Mouse (Mus musculus) inflammation-experienced regulatory T-cells, adult 16 weeks (primary cell): ENCODE results near the gene Adm2. TPM values are rescaled to one million over a fixed set of nuclear protein-coding genes. Genes with fewer than 3 reads are reported as not detected.

ENCODE experiments used
- polyA plus RNA-seq: library from polyadenylated mRNA; unstranded; fragments of 100-300 nt; shearing (Covaris generic); gene quantifications from one replicate; pipeline ENCODE4 v1.2.1, GENCODE M21; 2017

Adm2 gene
- not detected for polyA plus RNA-seq

DNA sequence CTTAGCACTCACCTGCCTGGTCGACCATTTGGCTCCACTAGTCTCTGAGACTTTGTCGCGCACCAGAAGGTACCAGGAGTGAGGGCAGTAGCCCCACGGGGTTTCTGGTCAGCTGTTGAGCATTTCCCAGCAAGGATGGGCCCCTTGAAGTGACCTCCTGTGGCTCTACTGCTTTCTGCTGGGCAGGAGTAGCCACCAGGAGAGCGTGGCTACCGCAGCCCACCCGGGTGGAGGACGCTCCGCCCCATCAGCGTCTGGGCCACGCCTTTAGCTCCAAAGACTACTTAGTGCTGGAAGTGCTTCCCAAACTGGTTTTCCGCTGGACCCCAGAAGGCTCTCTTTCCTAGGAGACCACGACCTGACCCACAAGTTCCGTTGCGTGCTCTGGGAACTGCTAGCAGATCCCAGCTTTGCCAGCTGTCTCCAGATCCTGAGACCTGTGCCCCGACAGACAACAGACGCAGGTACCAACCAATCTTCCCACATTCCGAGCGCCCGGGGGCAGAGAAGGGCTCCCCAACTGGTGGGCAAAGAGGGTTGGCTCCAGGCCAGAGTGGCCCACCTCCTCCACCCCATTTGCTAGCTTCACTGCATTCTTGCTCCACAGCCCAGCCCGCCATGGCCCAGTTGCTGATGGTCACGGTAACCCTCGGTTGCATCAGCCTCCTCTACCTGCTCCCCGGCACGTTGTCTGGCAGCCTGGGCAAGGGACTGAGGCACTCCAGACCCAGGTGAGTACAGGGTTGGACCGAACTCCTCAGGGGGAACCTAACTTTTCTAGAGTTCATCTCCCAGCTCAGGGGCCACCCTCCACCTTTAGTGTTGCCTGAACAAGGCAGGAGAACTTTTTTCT is at the start of gene Adm2:
Gene Adm2, plus strand, starts transcription at position 51 of the 853 bp plus-strand sequence.

DNA sequence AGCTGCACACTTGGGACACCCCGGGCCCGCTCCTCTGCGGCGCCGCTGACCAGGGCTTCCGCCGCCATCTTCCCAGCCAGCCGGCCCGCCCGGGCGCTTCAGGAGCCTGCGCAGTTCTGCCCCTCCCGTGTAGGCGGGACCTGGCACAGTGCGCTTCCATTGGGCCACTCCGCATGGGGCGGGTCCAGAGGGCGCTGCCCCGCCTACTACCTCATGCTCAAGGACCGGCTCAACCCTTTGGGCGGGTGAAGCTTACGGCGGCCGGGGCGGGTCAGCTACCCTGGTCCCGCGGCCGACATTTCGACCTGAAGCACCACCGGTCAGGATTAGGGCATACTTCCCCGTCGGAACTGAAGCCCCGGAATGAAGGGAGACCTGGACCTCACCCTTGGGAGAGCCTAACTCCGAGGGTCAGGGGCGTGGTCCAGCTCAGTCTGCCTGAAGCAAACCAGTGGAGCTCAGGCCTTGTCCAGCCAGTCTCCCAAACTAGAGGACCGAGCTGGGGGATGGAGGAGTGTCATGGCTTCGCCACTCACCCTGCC is 7.3 kb upstream of the Adm2 start, which contains the start of gene Sbf1:
Gene Sbf1, minus strand, starts transcription at position 122 of the 542 bp plus-strand sequence.

DNA sequence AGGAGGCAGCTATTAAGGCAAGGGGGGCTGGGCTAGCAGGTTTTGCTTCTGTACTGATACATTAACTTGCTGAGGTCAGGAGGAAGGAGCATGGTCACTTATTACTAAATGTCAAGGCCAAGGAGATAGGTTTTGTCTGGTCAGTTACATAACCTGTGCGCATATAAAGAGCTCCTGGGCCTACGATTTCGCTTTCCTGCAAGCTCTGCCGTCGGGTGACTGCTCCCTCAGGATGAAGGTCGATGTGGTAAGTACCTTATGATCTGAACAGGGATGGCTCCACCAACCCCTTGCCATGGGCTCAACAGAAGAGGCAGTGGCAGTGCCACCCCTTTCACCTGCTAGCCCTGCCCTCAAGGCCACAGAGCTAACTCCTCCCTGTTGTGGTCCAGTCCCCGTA is 11.8 kb downstream of the Adm2 start, which contains the start of gene Miox:
Gene Miox, plus strand, starts transcription at position 128 of the 400 bp plus-strand sequence.

DNA sequence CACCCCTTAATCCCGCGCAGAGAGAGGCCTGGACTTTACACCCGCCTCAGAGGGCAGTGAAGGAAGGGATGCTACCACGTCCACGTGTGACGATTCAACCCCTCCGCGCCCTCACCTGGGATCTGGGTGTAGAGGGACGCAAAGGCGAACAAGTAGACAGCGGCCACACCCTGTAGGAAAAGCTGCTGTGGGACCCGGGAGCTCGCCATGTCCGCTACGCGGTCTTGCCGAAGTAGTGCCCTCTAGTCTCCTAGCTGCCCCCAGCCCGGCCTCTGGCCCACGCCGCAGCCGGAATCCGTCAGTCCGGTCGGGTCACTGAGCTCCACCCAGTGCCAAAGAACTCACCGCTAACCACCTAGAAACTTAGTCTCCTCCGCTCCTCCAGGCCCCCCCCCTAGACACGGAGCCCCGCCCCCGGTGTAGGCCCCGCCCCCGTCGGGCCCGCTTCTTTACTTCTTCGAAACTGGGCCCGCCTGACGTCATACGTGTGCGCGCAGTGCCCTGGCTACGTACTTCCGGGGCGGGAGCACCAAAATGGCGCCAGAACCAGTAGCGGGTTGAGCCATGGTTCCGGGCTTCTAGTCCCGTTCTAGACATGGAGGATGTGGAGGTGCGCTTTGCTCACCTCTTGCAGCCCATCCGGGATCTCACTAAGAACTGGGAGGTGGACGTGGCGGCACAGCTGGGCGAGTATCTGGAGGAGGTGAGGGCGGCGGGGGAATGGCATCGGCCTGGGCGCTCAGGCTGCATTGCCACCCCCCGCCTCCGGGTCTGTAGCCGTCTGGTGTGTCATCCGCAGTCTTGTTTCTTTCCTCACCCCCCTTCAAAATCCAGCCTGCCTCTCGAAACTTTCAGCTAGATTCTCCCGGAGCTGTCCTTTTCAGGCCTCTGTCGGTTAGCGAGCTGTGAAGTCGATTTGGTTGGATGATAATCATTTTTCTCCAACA is 33.0 kb downstream of the Adm2 start, which contains the start of the genes Lmf2 and Ncaph2:
Gene Lmf2, minus strand, starts transcription at position 419 of the 947 bp plus-strand sequence.
Gene Ncaph2, plus strand, starts transcription at position 479 of the 947 bp plus-strand sequence.

DNA sequence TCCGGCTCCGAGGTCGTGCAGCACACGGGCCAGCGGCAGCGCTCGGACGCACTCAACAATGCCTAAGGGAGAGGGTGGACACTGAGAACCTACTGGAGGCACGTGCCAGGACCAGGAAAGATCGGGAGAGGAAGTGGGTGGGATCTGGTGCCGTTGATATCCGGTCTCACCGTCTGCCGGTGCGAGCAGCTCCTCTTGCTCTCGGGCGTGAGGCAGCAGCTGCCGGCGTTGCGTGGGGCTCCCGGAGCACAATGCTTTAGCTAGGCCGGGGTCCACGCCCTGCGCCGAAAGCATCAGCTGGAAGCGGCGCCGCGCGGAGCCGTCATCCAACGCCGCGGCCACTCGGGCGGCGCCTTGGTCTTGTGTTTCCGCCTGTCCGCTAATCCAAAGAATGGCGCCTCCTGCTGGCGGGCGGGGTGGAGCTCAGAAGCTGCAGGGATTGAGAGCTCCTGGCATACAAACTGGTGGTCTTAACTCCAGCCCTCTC is 51.3 kb downstream of the Adm2 start, which contains the start of gene Sco2:
Gene Sco2, minus strand, starts transcription at position 85 of the 487 bp plus-strand sequence.

Other genes starting within 250 kb of the Adm2 start
- 69.7 TPM for gene Trabd, start 247.6 kb upstream of the Adm2 start, polyA plus RNA-seq
- gene Selenoo, start 233.6 kb upstream of the Adm2 start, polyA plus RNA-seq: 6.0 TPM
- 35.9 TPM for gene Tubgcp6, start 199.6 kb upstream of the Adm2 start, polyA plus RNA-seq
- gene Hdac10, start 194.0 kb upstream of the Adm2 start, polyA plus RNA-seq: 77.6 TPM
- 10.2 TPM for gene Mapk12, start 182.0 kb upstream of the Adm2 start, polyA plus RNA-seq
- 54.8 TPM for gene Mapk11, start 173.1 kb upstream of the Adm2 start, polyA plus RNA-seq
- 6.9 TPM for gene Plxnb2, start 141.9 kb upstream of the Adm2 start, polyA plus RNA-seq
- gene Dennd6b, start 126.2 kb upstream of the Adm2 start, polyA plus RNA-seq: 52.0 TPM
- 6.3 TPM for gene Ppp6r2, start 111.2 kb upstream of the Adm2 start, polyA plus RNA-seq
- 78.2 TPM for gene Sbf1, start 7.4 kb upstream of the Adm2 start, polyA plus RNA-seq
- gene Miox, start 11.7 kb downstream of the Adm2 start, polyA plus RNA-seq: not detected
- gene Lmf2, start 32.9 kb downstream of the Adm2 start, polyA plus RNA-seq: 77.8 TPM
- gene Ncaph2, start 33.0 kb downstream of the Adm2 start, polyA plus RNA-seq: 198 TPM
- 6.4 TPM for gene Sco2, start 51.1 kb downstream of the Adm2 start, polyA plus RNA-seq
- 1.0 TPM for gene Tymp, start 54.3 kb downstream of the Adm2 start, polyA plus RNA-seq
- 1.1 TPM for gene Odf3b, start 56.6 kb downstream of the Adm2 start, polyA plus RNA-seq
- gene Klhdc7b, start 62.2 kb downstream of the Adm2 start, polyA plus RNA-seq: 0.29 TPM
- not detected for gene Syce3, start 87.8 kb downstream of the Adm2 start, polyA plus RNA-seq
- 0.49 TPM for gene Cpt1b, start 103.1 kb downstream of the Adm2 start, polyA plus RNA-seq
- 6.1 TPM for gene C730034F03Rik, start 106.9 kb downstream of the Adm2 start, polyA plus RNA-seq
- gene Gm44502, start 107.0 kb downstream of the Adm2 start, polyA plus RNA-seq: not detected
- 111 TPM for gene Chkb, start 107.2 kb downstream of the Adm2 start, polyA plus RNA-seq
- gene Mapk8ip2, start 131.2 kb downstream of the Adm2 start, polyA plus RNA-seq: 0.05 TPM
- gene Arsa, start 154.7 kb downstream of the Adm2 start, polyA plus RNA-seq: 29.5 TPM
- gene Shank3, start 176.9 kb downstream of the Adm2 start, polyA plus RNA-seq: not detected
- not detected for gene Acr, start 245.6 kb downstream of the Adm2 start, polyA plus RNA-seq